Mouse (Mus musculus): ENCODE data around the gene Psat1.

DNA sequence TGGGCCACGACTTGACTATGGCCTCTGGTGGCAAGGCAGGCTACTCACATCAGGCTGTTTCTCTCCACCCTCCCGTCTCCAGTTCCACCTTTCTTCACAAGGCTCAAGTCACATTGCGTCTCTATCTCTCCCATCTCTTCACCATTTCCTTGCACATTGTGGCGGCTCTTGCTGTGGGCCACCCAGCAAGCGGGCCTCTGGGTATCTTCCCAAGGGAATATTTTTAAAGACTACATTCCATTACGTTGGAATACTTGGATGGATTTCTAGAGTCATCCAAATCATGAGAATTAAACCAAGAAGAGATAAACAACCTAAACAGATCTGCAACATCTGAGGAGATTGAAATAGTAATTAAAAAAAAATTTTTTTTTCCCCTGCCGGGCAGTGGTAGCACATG lies at the start of gene Psat1:
- TF ChIP-seq POLR2A (IDR thresholded peaks at IDR 0.05; ENCODE audit: low read depth, low read length) (no peak), CTCF (IDR thresholded peaks at IDR 0.05; ENCODE audit: borderline replicate concordance, insufficient read depth, low read length) (no peak)
